Mouse (Mus musculus): ENCODE data around the gene Gm42372. TPM values are rescaled to one million over a fixed set of nuclear protein-coding genes. Genes with fewer than 3 reads are reported as not detected.

Gm42372 gene
- total and polyA plus RNA-seq, 3 experiments: 0.42 TPM; not detected in 2

DNA sequence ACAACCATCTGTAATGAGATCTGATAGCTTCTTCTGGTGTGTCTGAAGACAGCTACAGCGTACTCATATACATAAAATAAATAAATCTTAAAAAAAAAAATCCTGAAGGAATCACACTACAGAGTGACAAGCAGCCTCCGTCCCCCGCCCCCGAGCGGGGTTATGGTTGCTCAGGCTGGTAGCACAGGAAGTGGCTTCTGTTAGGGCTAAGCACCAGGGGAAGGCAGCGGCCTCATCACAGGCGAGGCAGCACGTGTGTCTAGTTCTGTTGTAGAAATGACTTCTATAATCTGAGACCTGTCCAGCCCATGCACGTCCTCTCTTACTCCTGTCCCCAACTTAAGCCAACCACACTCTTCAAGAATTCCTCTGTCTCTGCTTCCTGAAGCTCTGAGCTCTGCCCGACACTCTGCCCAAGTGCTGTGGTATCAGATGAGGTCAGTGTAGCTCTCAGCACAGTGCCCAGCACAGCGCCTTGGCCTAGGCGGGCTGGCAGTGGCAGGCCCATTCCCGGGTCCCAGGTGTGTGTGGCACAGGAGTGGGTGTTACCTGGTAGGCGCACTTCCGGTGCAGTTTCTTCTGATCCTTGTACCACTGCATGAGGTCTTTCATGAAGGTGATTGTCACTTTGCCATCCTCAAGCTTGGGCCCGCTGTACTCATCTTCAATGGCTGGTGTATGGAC is 26.6 kb downstream of the Gm42372 start:
- no peaks in the 10 kb centered on the region for H3K27me3 ChIP-seq (ENCODE audit: control insufficient read depth in 1 of 2, insufficient read depth in 2 of 2, low read length in 2 of 2)
- no peak overlapping the region for H3K4me3 ChIP-seq (ENCODE audit: control insufficient read depth in 1 of 2, insufficient read depth in 1 of 2, low read depth in 2 of 2, low read length in 2 of 2)
- no peak for DNase-seq (ENCODE audit: low read depth, low spot score)
- H3K79me2 ChIP-seq (ENCODE audit: control insufficient read depth, insufficient read depth, low read length, poor library complexity): no peaks in the 10 kb centered on the region
- TF ChIP-seq POLR2AphosphoS5 (IDR thresholded peaks at IDR 0.05; ENCODE audit: borderline replicate concordance, low read depth, low read length): no peak
- no peak for TF ChIP-seq CTCF (IDR thresholded peaks at IDR 0.05 in 2 of 3, conservative IDR thresholded peaks at IDR 0.05 in 1 of 3; ENCODE audit: control insufficient read depth in 1 of 3, insufficient read depth in 1 of 3, low read depth in 2 of 3, low read length in 3 of 3, poor library complexity in 1 of 3, severe bottlenecking in 1 of 3)
- TF ChIP-seq POLR2A (IDR thresholded peaks at IDR 0.05; ENCODE audit: control insufficient read depth in 1 of 2, insufficient read depth in 1 of 2, low read depth in 1 of 2, low read length in 2 of 2, poor library complexity in 1 of 2): no peak
- TF ChIP-seq E2F4 (IDR thresholded peaks at IDR 0.05; ENCODE audit: borderline replicate concordance, low read depth, low read length): no peak
- TF ChIP-seq RCOR1 (IDR thresholded peaks at IDR 0.05; ENCODE audit: low read depth, low read length): no peak
- H3K36me3 ChIP-seq (ENCODE audit: control insufficient read depth in 1 of 2, insufficient read depth in 2 of 2, low read length in 2 of 2): peaks cover 0 to 12% of the 10 kb centered on the region in 2 experiments; a peak in 2 of 4 replicates
- H3K9me3 ChIP-seq (replicated peaks; ENCODE audit: insufficient read depth, low read length): no peaks in the 10 kb centered on the region
- H3K4me1 ChIP-seq (ENCODE audit: control insufficient read depth in 1 of 2, insufficient read depth in 2 of 2, low read length in 2 of 2): no peaks in the 10 kb centered on the region
- no peak overlapping the region for H3K27ac ChIP-seq (ENCODE audit: control insufficient read depth, low read depth, low read length)
- no peak overlapping the region for H3K9ac ChIP-seq (ENCODE audit: control insufficient read depth, low read depth, low read length, poor library complexity, severe bottlenecking)

DNA sequence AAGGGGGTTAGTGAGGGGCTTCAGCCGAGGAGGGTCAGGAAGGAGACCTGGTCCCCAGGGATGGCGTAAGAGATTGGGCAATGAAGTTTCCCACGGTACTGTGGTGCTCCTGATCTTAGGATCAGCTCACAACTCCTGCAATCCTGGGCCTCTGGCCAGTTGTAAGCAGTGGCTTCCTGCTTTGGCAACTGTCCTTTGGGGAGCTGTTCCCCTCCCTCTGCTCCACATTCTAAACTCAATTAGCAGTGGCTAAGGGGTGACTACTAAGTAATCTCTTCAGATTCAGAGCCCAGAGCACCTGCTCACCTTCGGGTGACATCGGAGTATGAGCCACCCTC is 27.1 kb downstream of the Gm42372 start:
- H3K9ac ChIP-seq (ENCODE audit: control insufficient read depth, low read depth, low read length, poor library complexity, severe bottlenecking): no peak overlapping the region
- H3K79me2 ChIP-seq (ENCODE audit: control insufficient read depth, insufficient read depth, low read length, poor library complexity): no peaks in the 10 kb centered on the region
- H3K9me3 ChIP-seq (replicated peaks; ENCODE audit: insufficient read depth, low read length): no peaks in the 10 kb centered on the region
- H3K36me3 ChIP-seq (ENCODE audit: control insufficient read depth in 1 of 2, insufficient read depth in 2 of 2, low read length in 2 of 2): peaks cover 0 to 17% of the 10 kb centered on the region in 2 experiments; a peak in 2 of 4 replicates
- H3K27me3 ChIP-seq (ENCODE audit: control insufficient read depth in 1 of 2, insufficient read depth in 2 of 2, low read length in 2 of 2): no peaks in the 10 kb centered on the region
- no peak for DNase-seq (ENCODE audit: low read depth, low spot score)
- H3K4me3 ChIP-seq (ENCODE audit: control insufficient read depth in 1 of 2, insufficient read depth in 1 of 2, low read depth in 2 of 2, low read length in 2 of 2): no peak overlapping the region
- no peak for TF ChIP-seq CHD1 (IDR thresholded peaks at IDR 0.05; ENCODE audit: low read depth, low read length)
- H3K4me1 ChIP-seq (ENCODE audit: control insufficient read depth in 1 of 2, insufficient read depth in 2 of 2, low read length in 2 of 2): no peaks in the 10 kb centered on the region
- H3K27ac ChIP-seq (ENCODE audit: control insufficient read depth, low read depth, low read length): no peak overlapping the region

DNA sequence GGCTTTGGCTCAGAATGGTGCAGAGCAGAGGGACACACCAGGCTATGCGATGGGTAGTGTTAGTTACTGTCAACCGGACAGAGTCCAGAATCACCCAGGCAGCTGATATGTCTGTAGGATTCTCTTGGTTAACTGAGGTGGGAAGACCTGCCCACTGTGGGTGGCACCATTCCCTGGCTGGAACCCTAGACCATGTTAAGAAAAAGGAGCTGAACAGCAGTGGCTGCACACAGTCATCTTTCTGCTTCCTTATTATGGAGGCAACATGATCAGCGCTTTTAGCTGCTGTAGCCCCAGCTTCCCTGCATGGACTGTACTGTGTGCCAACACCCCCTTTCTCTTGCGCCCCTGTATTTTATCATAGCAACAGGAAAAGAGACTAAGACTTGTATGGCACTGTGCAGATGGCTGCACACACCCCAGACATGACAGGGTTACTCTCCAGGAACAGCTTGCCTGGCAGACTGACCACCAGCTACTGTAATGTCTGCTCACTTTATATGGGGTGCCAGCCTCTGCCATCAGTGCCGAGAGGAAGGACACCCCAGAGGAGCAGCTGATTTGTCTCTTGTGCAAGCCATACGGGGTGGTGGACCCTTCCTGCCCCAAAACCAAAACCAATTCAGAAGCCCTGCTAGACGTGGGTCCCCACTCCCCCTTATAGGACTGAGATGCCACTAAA is 29.2 kb downstream of the Gm42372 start:
- Histone ChIP-seq H3K27ac (ENCODE audit: control insufficient read depth, low read depth, low read length) (no peak overlapping the region), H3K9me3 (replicated peaks; ENCODE audit: insufficient read depth, low read length) (no peaks in the 10 kb centered on the region), H3K27me3 (ENCODE audit: control insufficient read depth in 1 of 2, insufficient read depth in 2 of 2, low read length in 2 of 2) (no peaks in the 10 kb centered on the region), H3K4me1 (ENCODE audit: control insufficient read depth in 1 of 2, insufficient read depth in 2 of 2, low read length in 2 of 2) (peaks cover 4 to 5% of the 10 kb centered on the region in 2 experiments; a peak in 3 of 4 replicates), H3K36me3 (ENCODE audit: control insufficient read depth in 1 of 2, insufficient read depth in 2 of 2, low read length in 2 of 2) (peaks cover 7 to 27% of the 10 kb centered on the region in 2 experiments), H3K79me2 (ENCODE audit: control insufficient read depth, insufficient read depth, low read length, poor library complexity) (peaks cover 2% of the 10 kb centered on the region; the same call in 1 of the 2 replicates), H3K4me3 (ENCODE audit: control insufficient read depth in 1 of 2, insufficient read depth in 1 of 2, low read depth in 2 of 2, low read length in 2 of 2) (no peak overlapping the region), H3K9ac (ENCODE audit: control insufficient read depth, low read depth, low read length, poor library complexity, severe bottlenecking) (no peak overlapping the region)
- no peak for DNase-seq (ENCODE audit: low read depth, low spot score)
- TF ChIP-seq CHD1 (IDR thresholded peaks at IDR 0.05; ENCODE audit: low read depth, low read length): no peak
- no peak for TF ChIP-seq GATA1 (IDR thresholded peaks at IDR 0.05; ENCODE audit: low read depth, low read length)
- TF ChIP-seq SMC3 (IDR thresholded peaks at IDR 0.05; ENCODE audit: low read depth, low read length): no peak
- TF ChIP-seq NRF1 (IDR thresholded peaks at IDR 0.05; ENCODE audit: insufficient read depth, low read depth, low read length, poor library complexity, severe bottlenecking): no peak
- TF ChIP-seq NELFE (IDR thresholded peaks at IDR 0.05; ENCODE audit: low read depth, low read length): no peak
- TF ChIP-seq ZKSCAN1 (IDR thresholded peaks at IDR 0.05; ENCODE audit: low read depth, low read length): no peak
- no peak for TF ChIP-seq POLR2AphosphoS2 (IDR thresholded peaks at IDR 0.05; ENCODE audit: low read length)
- TF ChIP-seq POLR2AphosphoS5 (IDR thresholded peaks at IDR 0.05; ENCODE audit: borderline replicate concordance, low read depth, low read length): no peak
- no peak for TF ChIP-seq BHLHE40 (IDR thresholded peaks at IDR 0.05; ENCODE audit: borderline replicate concordance, low read depth, low read length)

All from MEL (cell line).